Mouse (Mus musculus) c-Kit-negative CD71-positive TER-119-positive erythroid progenitor cells, embryonic 14.5 days (primary cell): ENCODE results near the gene Utp14a.
"Not testable (repeated sequence)": the region's sequence is repeated elsewhere in the genome, so short reads cannot be mapped to it uniquely, and the experiment has no call there.

Experiments used
- DNase-seq: peaks from one replicate; pipeline ENCODE4 v3.0.0-alpha.2; 2013; ENCODE audit warnings: low read depth, low spot score

Gene Utp14a

GRCm38 (mm10) chrX:48256468-48257007 is at the start of gene Utp14a:
Gene Utp14a, plus strand, starts transcription at chrX:48256862.
- peak; percentile 79 for DNase-seq

DNA sequence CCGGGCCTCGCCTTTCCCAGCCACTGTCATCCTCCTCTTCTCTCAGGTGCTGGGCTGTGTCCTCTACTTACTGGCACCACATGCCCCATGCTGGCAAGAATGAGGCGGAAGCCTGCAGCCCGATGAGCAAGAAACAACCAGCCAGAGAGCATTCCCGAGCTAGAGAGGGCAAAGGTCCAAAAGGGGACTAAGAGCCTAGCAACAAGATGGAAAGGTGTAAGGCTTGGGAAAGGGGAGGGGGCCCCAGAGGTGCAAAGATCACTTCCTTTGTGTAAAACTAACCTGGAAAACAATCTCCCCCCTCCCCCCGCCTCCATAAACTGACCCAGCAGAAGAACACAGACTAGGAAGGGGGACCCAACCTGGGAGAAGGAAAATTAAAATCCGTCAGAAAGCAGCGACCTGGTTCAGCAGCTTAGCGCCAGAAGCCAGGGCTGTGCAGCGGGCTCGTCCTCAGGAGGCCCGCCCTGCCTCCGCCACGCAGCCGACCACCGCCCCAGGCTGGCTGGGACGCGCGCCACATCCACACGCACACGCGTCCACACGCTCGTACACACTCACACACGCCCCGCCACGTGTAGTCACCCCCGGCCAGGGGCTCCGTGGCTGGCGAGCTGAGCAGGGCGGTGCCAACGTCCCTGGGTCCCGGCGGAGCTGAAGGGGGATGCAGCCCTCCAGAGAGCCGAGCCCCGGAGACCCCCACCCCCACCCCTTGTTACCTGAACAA is 48.7 kb upstream of the Utp14a start:
- DNase-seq: no peak

DNA sequence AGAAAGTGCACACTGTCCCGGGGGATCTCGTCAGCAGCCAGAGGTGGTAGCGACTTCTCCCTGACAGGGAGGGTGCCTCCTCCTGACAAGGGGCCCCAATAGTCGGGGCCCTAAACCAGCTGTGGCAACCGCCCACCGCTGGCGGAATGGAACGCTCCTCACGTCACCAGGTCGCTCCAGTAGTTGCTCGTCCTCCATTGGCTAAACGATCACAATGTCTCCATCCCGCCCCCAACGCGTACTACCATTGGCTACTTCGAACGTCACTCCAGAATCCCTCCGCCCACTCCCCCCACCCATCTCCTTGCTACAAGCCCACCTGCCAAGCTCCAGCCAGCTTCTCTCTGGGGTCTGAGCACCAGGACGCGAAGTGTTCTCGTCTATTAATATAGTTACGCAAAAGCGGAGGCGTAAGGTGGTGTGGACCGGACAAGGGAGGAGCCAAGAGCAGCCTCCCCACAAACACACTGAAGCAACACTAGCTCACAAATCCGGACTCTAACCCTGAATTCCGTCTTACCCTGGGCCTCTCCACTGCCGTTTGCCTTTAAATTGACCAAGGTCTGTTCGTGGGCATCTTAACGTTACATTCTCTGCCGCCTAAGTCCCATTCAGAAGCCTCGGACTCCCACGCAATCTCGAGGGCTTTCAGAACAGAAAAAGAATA is 48.0 kb upstream of the Utp14a start, which contains the start of gene Zdhhc9:
Zdhhc9 (minus strand) TSS at position 360 of the 667 bp plus-strand sequence.
- DNase-seq: peak; percentile 65

DNA sequence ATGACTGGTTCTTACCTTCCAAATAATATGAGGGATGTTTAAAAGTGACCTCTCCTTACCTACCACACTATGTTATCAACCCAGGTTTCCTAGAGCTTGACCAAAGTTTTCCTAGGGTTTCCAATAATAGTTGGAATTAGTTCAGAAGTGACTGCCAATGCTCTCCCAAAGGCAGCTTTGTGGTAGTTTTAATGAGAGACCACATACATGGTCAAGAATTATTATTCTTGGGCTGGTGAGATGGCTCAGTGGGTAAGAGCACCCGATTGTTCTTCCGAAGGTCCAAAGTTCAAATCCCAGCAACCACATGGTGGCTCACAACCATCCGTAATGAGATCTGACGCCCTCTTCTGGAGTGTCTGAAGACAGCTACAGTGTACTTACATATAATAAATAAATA is 46.9 kb upstream of the Utp14a start:
- DNase-seq: not testable (repeated sequence)

GRCm38 (mm10) chrX:48219468-48219867 is 37.2 kb upstream of the Utp14a start:
- DNase-seq: no peak

- DNase-seq: no peak
Measured at GRCm38 (mm10) chrX:48222706-48223105, 34.0 kb upstream of the Utp14a start.

DNA sequence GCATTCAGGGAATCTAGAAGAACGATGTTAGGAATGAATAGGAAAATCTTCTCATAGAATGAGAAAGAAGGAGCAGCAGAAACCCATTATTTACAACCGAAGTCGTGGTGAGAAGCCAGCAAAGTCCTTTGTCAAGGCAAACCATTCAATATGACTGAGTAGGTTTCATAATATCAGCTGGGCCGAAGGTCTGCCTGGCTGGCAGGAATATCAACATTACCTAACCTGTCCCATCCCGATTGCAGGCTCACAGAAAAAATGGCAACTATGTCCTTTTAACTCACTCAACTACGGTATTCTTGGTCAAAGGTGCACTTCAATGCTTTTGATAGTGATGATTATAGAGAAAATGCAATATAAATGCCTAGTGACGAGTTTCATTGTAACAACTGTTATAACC is 30.4 kb upstream of the Utp14a start:
- no peak for DNase-seq

DNA sequence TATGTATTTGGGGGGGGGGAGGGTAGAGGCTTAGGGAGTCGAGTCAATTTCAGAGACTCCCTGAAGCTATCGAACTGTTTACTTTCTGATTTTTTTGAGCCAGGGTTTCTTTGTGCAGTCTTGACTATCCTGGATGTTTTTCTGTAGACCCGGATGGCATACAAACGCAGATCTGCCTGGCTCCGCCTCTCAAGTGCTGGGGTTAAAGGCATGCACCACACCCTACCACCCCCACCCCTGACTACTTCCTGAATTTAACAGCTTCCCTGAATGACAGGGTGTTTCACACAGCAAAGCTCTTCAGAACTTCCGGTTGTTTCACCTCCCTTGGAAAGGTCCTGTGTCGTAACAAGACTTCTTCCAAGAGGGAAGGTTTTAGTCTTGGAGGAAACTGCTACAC is 22.2 kb upstream of the Utp14a start:
- DNase-seq: no peak

GRCm38 (mm10) chrX:48255830-48256428 is 733 bp upstream of the Utp14a start:
- DNase-seq: no peak

DNA sequence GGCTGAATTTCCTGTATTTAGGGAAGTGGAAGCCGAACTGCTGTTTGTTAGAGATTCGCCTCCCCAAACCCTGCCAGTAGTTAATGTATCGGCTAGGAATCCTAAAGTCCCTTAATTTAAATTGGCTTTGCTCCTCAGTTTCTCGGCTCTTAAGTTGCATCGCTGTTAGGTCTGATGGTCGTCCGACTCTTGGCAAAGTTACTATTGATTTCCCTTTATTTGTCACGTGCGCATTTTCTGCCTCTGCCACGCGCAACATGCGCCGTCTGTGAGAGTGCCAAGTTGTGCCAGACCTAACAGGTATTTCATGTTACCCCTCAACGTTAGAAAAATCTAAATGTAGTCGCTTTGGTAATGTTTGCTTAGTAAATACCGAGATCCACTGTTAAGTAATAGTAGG is 349 bp downstream of the Utp14a start:
- DNase-seq: no peak

DNA sequence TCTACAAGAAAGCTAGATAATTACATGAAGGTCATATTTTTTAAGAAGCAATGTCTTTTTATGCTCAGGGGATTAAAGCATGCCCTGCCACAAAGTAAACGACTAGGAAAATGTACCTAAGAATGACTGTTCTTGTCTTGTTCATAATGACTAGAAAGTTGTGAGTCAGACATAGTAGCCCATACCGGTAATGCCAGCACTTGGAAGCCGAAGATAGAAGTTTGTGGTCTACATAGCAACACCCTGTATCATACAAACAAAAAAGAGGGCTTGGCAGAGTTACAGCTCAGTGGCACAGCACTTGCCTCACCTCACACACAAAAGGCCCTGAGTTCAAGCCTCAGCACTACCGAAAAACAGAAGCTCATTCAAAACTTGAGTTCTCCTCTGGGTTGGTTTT is 15.0 kb downstream of the Utp14a start:
- no peak for DNase-seq

DNA sequence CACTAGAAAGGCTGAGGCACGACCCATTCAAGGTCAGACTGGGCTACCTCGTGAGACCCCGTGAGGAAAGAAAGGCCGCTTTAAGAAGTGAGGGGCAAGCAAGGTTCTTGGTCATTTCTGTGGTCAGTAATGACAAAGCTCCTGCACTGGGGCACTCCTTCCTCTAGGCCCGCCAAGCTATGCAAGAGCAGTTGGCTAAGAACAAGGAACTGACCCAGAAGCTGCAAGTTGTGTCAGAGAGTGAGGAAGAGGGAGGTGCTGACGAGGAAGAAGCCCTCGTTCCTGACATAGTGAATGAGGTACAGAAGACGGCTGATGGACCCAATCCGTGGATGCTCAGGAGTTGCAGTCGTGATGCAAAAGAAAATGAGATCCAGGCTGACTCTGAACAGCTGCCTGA is 18.0 kb downstream of the Utp14a start:
- no peak for DNase-seq

DNA sequence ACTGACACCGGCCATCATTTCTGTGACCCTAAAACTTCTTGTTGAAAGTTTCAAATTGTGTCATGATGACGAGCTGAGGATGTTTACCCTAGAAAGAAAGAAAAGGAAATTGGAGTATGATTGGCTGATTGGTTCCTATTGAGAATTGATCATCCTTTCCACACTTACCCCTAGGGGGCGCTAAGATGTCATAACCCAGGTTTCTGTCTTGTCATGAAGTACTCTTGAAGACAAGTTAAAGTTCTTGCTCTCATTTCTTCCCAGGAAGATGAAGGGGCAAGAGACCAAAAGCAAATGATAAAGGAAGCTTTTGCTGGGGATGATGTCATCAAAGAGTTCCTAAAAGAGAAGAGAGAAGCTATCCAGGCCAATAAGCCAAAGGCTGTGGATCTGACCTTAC is 21.4 kb downstream of the Utp14a start:
- no peak for DNase-seq

DNA sequence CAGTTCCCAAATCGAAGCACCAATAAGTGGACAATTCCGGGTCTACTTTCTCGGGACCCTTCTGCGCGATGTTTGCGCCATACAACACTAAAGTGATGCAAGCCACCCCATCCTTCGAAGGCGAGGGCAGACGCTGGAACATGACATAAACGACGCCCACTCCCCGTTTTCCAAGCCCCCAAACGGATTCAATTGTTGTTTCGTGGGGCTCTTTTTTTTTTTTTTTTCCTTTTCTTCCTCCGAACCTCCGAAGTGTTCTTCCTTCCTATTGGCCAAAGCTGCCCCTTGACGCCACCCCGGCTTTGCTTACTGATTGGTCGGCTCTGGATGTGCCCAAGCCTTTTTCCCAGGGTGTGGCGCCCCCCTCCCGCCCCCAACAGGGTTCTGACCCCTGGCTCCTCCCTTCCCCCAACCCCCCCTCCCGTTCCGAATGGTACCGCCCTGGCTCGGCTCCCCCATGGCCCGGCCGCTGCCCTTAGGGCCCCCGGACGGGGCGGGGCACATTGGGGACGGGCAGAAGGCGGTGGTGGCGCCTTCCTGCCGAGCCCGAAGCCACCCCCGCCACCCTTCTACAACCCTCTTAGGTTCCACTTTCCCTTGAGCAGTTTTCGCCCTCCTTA is 27.8 kb downstream of the Utp14a start:
- peak; percentile 78 for DNase-seq

DNA sequence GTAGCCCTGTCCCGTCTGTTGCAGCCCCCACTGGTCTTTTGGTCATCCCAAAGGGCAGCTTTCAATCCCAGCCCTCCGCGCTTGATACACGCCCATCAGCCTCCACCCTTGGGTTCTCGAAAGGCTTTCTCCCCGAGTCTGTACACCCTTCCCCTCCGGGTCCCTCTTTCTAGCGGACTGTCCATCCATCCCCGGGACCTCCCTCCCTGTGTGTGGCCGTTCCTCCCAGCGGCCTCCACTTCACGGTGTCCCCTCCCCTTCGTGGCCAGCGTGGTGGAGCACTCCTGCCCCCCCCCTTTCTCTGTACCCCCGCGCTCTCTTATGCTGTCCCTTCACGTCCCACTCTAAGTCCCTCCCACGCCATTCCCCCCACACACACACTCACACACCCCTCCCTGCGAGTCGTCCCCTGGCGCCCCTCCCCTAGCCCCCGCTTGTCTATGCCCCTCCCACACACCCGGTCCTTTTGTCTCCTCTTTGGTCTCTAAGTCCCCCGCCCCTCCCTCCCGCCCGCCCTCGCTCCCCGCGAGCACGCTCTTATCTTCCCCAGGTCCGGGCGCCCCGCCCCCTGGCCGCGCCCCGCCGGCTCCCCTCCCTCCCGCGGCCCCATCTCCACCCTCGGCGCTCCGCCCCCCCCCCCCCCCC is 28.5 kb downstream of the Utp14a start:
- peak; percentile 64 for DNase-seq

- peak; percentile 55 for DNase-seq
Measured at GRCm38 (mm10) chrX:48285651-48286021, 29.0 kb downstream of the Utp14a start.

DNA sequence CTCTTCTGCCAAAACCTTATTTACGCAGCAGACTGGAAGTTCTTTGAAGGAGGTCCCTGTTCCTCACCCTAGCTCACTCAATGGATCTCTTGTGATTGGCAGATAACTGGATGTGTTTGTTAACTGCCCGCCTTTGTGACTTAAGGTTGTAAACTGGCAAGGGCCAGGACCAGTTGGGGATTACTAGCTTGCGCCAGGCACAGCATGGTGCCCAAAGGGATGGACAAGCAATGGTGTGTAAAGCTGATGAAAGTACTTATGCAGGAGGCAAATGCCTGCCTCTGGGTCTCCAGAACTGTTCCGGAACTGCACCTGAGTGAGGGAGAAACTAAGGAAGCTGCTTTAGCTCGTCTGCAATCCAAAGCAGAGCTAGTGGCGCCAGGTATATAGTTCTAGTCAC is 29.8 kb downstream of the Utp14a start:
- no peak for DNase-seq

- no peak for DNase-seq
Measured at GRCm38 (mm10) chrX:48288008-48288407, 31.3 kb downstream of the Utp14a start.

- DNase-seq: no peak
Measured at GRCm38 (mm10) chrX:48291413-48291812, 34.8 kb downstream of the Utp14a start.

- DNase-seq: no peak
Measured at GRCm38 (mm10) chrX:48305356-48305755, 48.7 kb downstream of the Utp14a start.

DNA sequence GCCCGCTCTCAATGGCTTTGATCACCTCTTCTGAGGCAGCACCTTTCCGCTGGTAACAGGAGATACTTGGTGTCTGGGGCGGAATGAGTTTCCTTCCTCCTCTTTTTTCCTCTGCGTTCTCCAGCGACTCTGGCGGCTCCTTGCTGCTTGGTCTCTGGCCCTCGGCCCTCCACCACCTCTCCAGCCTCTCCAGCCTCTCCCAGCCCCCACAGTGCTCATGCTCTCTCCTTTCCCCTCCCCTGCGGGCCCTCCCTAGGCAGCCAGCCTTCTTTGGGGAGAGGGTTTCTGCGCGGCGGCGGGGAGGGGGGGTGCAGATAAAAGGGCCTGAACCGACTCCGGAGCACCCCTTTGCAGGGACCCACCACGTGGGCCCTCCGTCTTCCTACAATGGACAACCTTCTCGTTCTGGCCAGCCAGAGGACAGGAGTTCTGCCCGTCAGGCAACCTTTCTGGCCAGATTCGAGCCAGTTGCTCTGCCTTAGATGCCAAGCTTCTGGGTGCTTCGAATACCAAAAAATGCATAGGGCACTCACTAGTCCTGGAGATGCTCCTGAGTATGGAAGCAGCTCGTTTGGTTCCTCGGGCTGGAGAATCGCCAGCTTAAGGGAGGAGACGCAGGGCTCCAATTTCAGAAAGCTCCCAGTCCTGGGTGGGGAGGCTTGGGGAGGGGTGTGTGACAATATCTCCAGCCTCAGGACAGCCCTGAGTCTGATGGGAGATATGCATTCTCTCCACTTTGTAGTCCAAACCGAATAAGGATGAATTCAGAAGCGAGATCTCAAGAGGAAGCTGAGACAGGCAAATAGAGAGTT is 54.2 kb downstream of the Utp14a start:
- no peak for DNase-seq
